Mouse (Mus musculus) stomach, embryonic 14.5 days (tissue): ENCODE data around the gene Olfr372. TPM values are rescaled to one million over a fixed set of nuclear protein-coding genes. Genes with fewer than 3 reads are reported as not detected.
"Not testable (repeated sequence)": the region's sequence is repeated elsewhere in the genome, so short reads cannot be mapped to it uniquely, and the experiment has no call there.

Source experiments
- ATAC-seq: fragments of 200-750 bp; cut with Nextera tagmentation; 2 replicates; pipeline ENCODE4 v1.8.0; 2017; ENCODE audit warnings: low read depth, moderate TSS enrichment; ENCODE audit not compliant: insufficient number of reproducible peaks, insufficient read depth, low FRiP score
- H3K27ac ChIP-seq: fragments of 300-500 bp; sonication (generic); 2 replicates; pipeline ENCODE4 v1.5.1; 2014; ENCODE audit warnings: mild to moderate bottlenecking, low read length, moderate library complexity, mixed read lengths
- H3K27me3 ChIP-seq: fragments of 300-500 bp; sonication (generic); 2 replicates; pipeline ENCODE4 v1.6.1; 2014; ENCODE audit warnings: low read length, control low read depth, mixed read lengths; ENCODE audit not compliant: control insufficient read depth, insufficient read depth
- H3K36me3 ChIP-seq: fragments of 300-500 bp; sonication (generic); 2 replicates; pipeline ENCODE4 v1.6.1; 2014; ENCODE audit warnings: mild to moderate bottlenecking, control low read depth, low read length, moderate library complexity, mixed read lengths; ENCODE audit not compliant: control insufficient read depth, insufficient read depth
- H3K4me1 ChIP-seq: fragments of 300-500 bp; sonication (generic); 2 replicates; pipeline ENCODE4 v1.6.1; 2014; ENCODE audit warnings: low read length, control low read depth, mixed read lengths; ENCODE audit not compliant: control insufficient read depth, insufficient read depth
- H3K4me2 ChIP-seq: fragments of 300-500 bp; sonication (generic); replicated peaks from 2 replicates; pipeline ENCODE4 v1.6.1; 2014; ENCODE audit warnings: low read depth, low read length, control low read depth
- H3K4me3 ChIP-seq: fragments of 300-500 bp; sonication (generic); 2 replicates; pipeline ENCODE4 v1.5.1; 2014; ENCODE audit warnings: low read depth, low read length, control low read depth
- H3K9ac ChIP-seq: fragments of 300-500 bp; sonication (generic); replicated peaks from 2 replicates; pipeline ENCODE4 v1.6.1; 2014; ENCODE audit warnings: low read depth, mild to moderate bottlenecking, control low read depth, low read length, moderate library complexity, mixed read lengths
- H3K9me3 ChIP-seq: fragments of 300-500 bp; sonication (generic); 2 replicates; pipeline ENCODE4 v1.6.1; 2016; ENCODE audit warnings: low read depth, low read length, control low read depth; ENCODE audit not compliant: control insufficient read depth
- WGBS: fragments of 180-500 bp; shearing (Covaris S2); extraction: QIAGEN DNeasy Blood & Tissue Kit; methylation state at CpG from one replicate; pipeline ENCODE4 v1.1.7; 2014; 5-methylcytosine and 5-hydroxymethylcytosine counted together
- polyA plus RNA-seq: library from polyadenylated mRNA; unstranded; fragments of >200 nt; fragmentation: Nextera tagmentation; extraction: Ambion mirVana; gene quantifications from 2 replicates; pipeline ENCODE4 v1.2.1, GENCODE M21; 2014

The Olfr372 gene
- polyA plus RNA-seq, 1 experiment from 2014 or later: not detected

GRCm38 (mm10) chr8:72057643-72058042 is 16.6 kb downstream of the Olfr372 start:
- not testable (repeated sequence) for H3K27ac ChIP-seq, H3K9ac ChIP-seq, H3K4me1 ChIP-seq, H3K4me2 ChIP-seq, ATAC-seq, H3K36me3 ChIP-seq, H3K4me3 ChIP-seq, H3K27me3 ChIP-seq, H3K9me3 ChIP-seq
- WGBS: 72% methylated on average over 3 of the region's 4 CpGs

- 65% methylated on average over 1 of the region's 1 CpGs for WGBS
- H3K4me2 ChIP-seq, H3K4me1 ChIP-seq, H3K27me3 ChIP-seq, H3K27ac ChIP-seq, H3K4me3 ChIP-seq, H3K36me3 ChIP-seq, H3K9ac ChIP-seq, H3K9me3 ChIP-seq, ATAC-seq: not testable (repeated sequence)
Observed at GRCm38 (mm10) chr8:72066819-72067399, 25.9 kb downstream of the Olfr372 start.

GRCm38 (mm10) chr8:72082877-72083276 is 41.9 kb downstream of the Olfr372 start, which contains the start of gene Olfr373:
Gene Olfr373, plus strand, starts transcription at chr8:72083177.
- H3K9me3 ChIP-seq, H3K9ac ChIP-seq, H3K4me2 ChIP-seq, H3K27ac ChIP-seq, ATAC-seq, H3K4me3 ChIP-seq, H3K4me1 ChIP-seq, H3K36me3 ChIP-seq, H3K27me3 ChIP-seq: not testable (repeated sequence)

- H3K4me1 ChIP-seq: no peaks in the 10 kb centered on the region
- 77% methylated on average over 5 of the region's 5 CpGs for WGBS
- no peak overlapping the region for H3K4me2 ChIP-seq
- H3K36me3 ChIP-seq: no peaks in the 10 kb centered on the region
- no peak overlapping the region for H3K9ac ChIP-seq
- ATAC-seq: no peak
- H3K27ac ChIP-seq: no peak overlapping the region
- H3K27me3 ChIP-seq: no peaks in the 10 kb centered on the region
- no peaks in the 10 kb centered on the region for H3K9me3 ChIP-seq
- no peak overlapping the region for H3K4me3 ChIP-seq
Observed at GRCm38 (mm10) chr8:72084744-72085143, 43.7 kb downstream of the Olfr372 start.

GRCm38 (mm10) chr8:72087611-72088010 is 46.6 kb downstream of the Olfr372 start:
- ATAC-seq: 0 out of 2 replicates have a peak, but pooled peaks have one; percentile 28
- H3K27me3 ChIP-seq, H3K4me2 ChIP-seq, H3K4me3 ChIP-seq, H3K9me3 ChIP-seq, H3K9ac ChIP-seq, H3K4me1 ChIP-seq, H3K27ac ChIP-seq, H3K36me3 ChIP-seq: not testable (repeated sequence)
- 66% methylated on average over 3 of the region's 3 CpGs for WGBS

- not testable (repeated sequence) for H3K4me1 ChIP-seq, H3K4me3 ChIP-seq, H3K27me3 ChIP-seq, H3K9me3 ChIP-seq, H3K4me2 ChIP-seq, H3K9ac ChIP-seq, ATAC-seq, H3K27ac ChIP-seq, H3K36me3 ChIP-seq
Observed at GRCm38 (mm10) chr8:72096721-72097120, 55.7 kb downstream of the Olfr372 start.

GRCm38 (mm10) chr8:72099377-72100103 is 58.5 kb downstream of the Olfr372 start:
- not testable (repeated sequence) for H3K9ac ChIP-seq, H3K36me3 ChIP-seq, ATAC-seq, H3K4me2 ChIP-seq, H3K4me3 ChIP-seq, H3K4me1 ChIP-seq, H3K27me3 ChIP-seq, H3K27ac ChIP-seq, H3K9me3 ChIP-seq
- WGBS: 64% methylated on average over 6 of the region's 7 CpGs

GRCm38 (mm10) chr8:72105165-72105564 is 64.1 kb downstream of the Olfr372 start:
- Histone ChIP-seq H3K9me3 (peaks cover 4% of the 10 kb centered on the region; the same call in 1 of the 2 replicates), H3K27me3 (no peaks in the 10 kb centered on the region), H3K4me1 (no peaks in the 10 kb centered on the region), H3K9ac (no peak overlapping the region), H3K4me2 (no peak overlapping the region), H3K36me3 (no peaks in the 10 kb centered on the region), H3K4me3 (no peak overlapping the region), H3K27ac (no peak overlapping the region)
- WGBS: 22% methylated on average over 4 of the region's 4 CpGs
- no peak for ATAC-seq

- no peaks in the 10 kb centered on the region for H3K4me1 ChIP-seq
- H3K4me3 ChIP-seq: no peak within 1 kb of the TSS
- peaks cover 4% of the 10 kb centered on the region; the same call in 1 of the 2 replicates for H3K9me3 ChIP-seq
- H3K36me3 ChIP-seq: no peaks in the 10 kb centered on the region
- WGBS: 88% methylated on average over 3 of the region's 3 CpGs
- no peak for ATAC-seq
- H3K27ac ChIP-seq: no peak within 1 kb of the TSS
- no peaks in the 10 kb centered on the region for H3K27me3 ChIP-seq
- no peak within 1 kb of the TSS for H3K9ac ChIP-seq
- H3K4me2 ChIP-seq: no peak within 1 kb of the TSS
Observed at GRCm38 (mm10) chr8:72106740-72107139, 65.7 kb downstream of the Olfr372 start, which contains the start of gene Olfr374. Gene Olfr374, plus strand, starts transcription at chr8:72107040.
